Mouse (Mus musculus): ENCODE results near the gene Trrap. TPM values are rescaled to one million over a fixed set of nuclear protein-coding genes. Genes with fewer than 3 reads are reported as not detected.

Trrap gene
- polyA plus RNA-seq, 1 experiment from 2014 or later: 20.0 TPM

DNA sequence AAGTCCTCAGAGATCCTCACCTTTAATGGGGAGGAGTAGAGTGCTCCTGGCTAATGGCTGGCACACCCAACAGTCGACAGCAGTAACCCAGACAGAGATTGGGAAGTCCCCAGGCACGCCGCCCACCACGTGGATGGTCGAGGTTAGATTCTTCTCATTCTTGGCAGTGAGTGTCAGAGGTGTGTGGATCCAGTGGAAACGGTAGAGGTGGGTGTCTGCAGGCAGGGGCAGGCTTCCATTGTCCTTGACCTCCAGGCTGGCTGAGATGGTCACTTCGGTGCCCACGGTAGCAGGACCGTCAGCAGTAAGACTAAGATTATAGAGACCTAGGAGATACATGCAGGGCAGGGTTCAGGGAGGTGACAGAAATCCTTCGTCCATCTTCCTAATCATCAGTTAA lies 12.3 kb upstream of the Trrap start:
- ATAC-seq: no peak
- H3K9me3 ChIP-seq (ENCODE audit: control insufficient read depth): no peaks in the 10 kb centered on the region

GRCm38 (mm10) chr5:144757402-144757801 lies 10.1 kb upstream of the Trrap start:
- Histone ChIP-seq H3K27me3 (replicated peaks; ENCODE audit: control insufficient read depth, insufficient read depth, low read length) (peaks cover 8% of the 10 kb centered on the region), H3K4me3 (ENCODE audit: low read depth, low read length) (no peak overlapping the region), H3K9ac (ENCODE audit: low read depth, low read length) (no peak overlapping the region), H3K9me3 (ENCODE audit: control insufficient read depth) (no peaks in the 10 kb centered on the region), H3K4me2 (replicated peaks; ENCODE audit: low read depth) (no peak overlapping the region), H3K36me3 (ENCODE audit: control insufficient read depth, insufficient read depth) (no peaks in the 10 kb centered on the region), H3K27ac (ENCODE audit: low read depth, low read length) (no peak overlapping the region), H3K4me1 (replicated peaks; ENCODE audit: control insufficient read depth, insufficient read depth, low read length) (peaks cover 3% of the 10 kb centered on the region; the same call in 1 of the 2 replicates)
- 91% methylated on average over 9 of the region's 9 CpGs for WGBS
- TF ChIP-seq CTCF (IDR thresholded peaks at IDR 0.05; ENCODE audit: low read depth): no peak
- ATAC-seq: no peak

More for the DNA sequence above, 12.3 kb upstream of the Trrap start:
- Histone ChIP-seq H3K9ac (ENCODE audit: low read depth, low read length) (no peak overlapping the region), H3K4me1 (replicated peaks; ENCODE audit: control insufficient read depth, insufficient read depth, low read length) (peaks cover 4% of the 10 kb centered on the region; the same call in 1 of the 2 replicates), H3K4me2 (replicated peaks; ENCODE audit: low read depth) (no peak overlapping the region), H3K4me3 (ENCODE audit: low read depth, low read length) (no peak overlapping the region), H3K27me3 (replicated peaks; ENCODE audit: control insufficient read depth, insufficient read depth, low read length) (no peaks in the 10 kb centered on the region), H3K27ac (ENCODE audit: low read depth, low read length) (no peak overlapping the region), H3K36me3 (ENCODE audit: control insufficient read depth, insufficient read depth) (no peaks in the 10 kb centered on the region)
- WGBS: 42% methylated on average over 10 of the region's 10 CpGs
- no peak for TF ChIP-seq CTCF (IDR thresholded peaks at IDR 0.05; ENCODE audit: low read depth)

GRCm38 (mm10) chr5:144758422-144758821 lies 9.1 kb upstream of the Trrap start:
- no peaks in the 10 kb centered on the region for H3K4me1 ChIP-seq (replicated peaks; ENCODE audit: control insufficient read depth, insufficient read depth, low read length)
- H3K27ac ChIP-seq (ENCODE audit: low read depth, low read length): no peak overlapping the region
- TF ChIP-seq CTCF (IDR thresholded peaks at IDR 0.05; ENCODE audit: low read depth): no peak
- no peak overlapping the region for H3K4me2 ChIP-seq (replicated peaks; ENCODE audit: low read depth)
- ATAC-seq: no peak
- no peaks in the 10 kb centered on the region for H3K9me3 ChIP-seq (ENCODE audit: control insufficient read depth)
- H3K36me3 ChIP-seq (ENCODE audit: control insufficient read depth, insufficient read depth): no peaks in the 10 kb centered on the region
- H3K9ac ChIP-seq (ENCODE audit: low read depth, low read length): no peak overlapping the region
- 24% methylated on average over 8 of the region's 8 CpGs for WGBS
- H3K27me3 ChIP-seq (replicated peaks; ENCODE audit: control insufficient read depth, insufficient read depth, low read length): peaks cover 8% of the 10 kb centered on the region
- H3K4me3 ChIP-seq (ENCODE audit: low read depth, low read length): no peak overlapping the region

DNA sequence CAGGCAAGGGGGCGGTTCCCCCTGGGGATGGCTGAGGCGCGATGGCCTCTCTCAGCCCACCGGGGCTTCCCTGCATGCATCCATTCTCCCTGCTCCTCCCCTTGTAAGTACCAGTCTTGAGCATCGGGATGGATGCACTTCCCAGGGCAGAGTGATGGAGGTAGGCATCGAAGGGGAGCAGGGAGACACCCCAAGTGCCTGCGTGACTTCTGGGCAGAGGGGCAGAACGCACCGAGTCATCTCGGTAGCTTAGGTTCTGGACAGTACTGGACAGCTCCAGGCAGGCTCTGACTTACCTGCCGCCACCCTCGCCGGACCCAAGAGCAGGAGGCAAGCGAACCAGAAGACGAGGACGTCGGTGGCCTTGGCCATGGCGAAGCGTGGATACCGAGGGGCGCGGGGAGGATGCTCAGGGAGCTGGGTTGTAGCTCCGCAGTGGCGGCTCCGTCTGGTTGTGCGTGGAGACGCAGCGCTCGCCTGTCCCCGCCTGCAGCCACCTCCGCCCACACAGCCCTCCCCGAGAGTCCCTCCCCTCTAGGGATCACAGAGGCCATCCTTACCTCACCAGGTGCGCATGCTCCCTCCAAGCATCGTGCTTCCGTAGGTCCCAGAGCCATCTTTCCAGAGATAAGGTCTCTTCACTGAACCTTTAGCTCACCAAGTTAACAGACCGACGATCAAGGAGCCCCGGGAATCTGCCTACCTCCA lies 6.2 kb upstream of the Trrap start, which contains the start of gene Tmem130:
Gene Tmem130, minus strand, starts transcription at position 658 of the 708 bp plus-strand sequence.
- Histone ChIP-seq H3K9me3 (ENCODE audit: control insufficient read depth) (no peaks in the 10 kb centered on the region), H3K4me2 (replicated peaks; ENCODE audit: low read depth) (peak within 1 kb of the TSS; percentile 48), H3K4me1 (replicated peaks; ENCODE audit: control insufficient read depth, insufficient read depth, low read length) (no peaks in the 10 kb centered on the region), H3K4me3 (ENCODE audit: low read depth, low read length) (peak within 1 kb of the TSS; percentile 24; the same call in 1 of the 2 replicates), H3K36me3 (ENCODE audit: control insufficient read depth, insufficient read depth) (no peaks in the 10 kb centered on the region), H3K9ac (ENCODE audit: low read depth, low read length) (no peak within 1 kb of the TSS), H3K27me3 (replicated peaks; ENCODE audit: control insufficient read depth, insufficient read depth, low read length) (peaks cover 8% of the 10 kb centered on the region), H3K27ac (ENCODE audit: low read depth, low read length) (no peak within 1 kb of the TSS)
- WGBS: 3% methylated on average over 38 of the region's 38 CpGs
- TF ChIP-seq CTCF (IDR thresholded peaks at IDR 0.05; ENCODE audit: low read depth): 0 out of 2 replicates have a peak, but pooled peaks have one; percentile 22
- peak; percentile 77 for ATAC-seq

DNA sequence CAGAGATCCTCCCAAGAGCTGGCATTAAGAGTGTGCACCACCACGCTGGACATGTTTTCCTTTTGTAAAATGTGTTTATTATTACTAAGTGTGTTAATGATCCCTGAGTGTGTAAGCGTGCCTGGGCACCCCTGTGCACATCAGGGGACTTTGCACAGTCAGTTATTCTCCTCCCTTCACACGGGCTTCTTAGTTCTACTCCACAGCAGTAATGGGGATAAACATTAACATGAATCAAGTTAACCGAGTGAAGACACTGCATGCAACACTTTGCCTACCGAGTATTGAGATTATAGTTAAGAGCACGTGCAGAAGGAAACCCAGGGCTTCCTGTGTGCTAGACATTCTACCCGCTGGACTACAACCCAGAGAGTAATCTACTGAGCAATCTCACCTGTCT lies 1.5 kb upstream of the Trrap start:
- 0 out of 2 replicates have a peak, but pooled peaks cover 5% of the 10 kb centered on the region for H3K4me1 ChIP-seq (replicated peaks; ENCODE audit: control insufficient read depth, insufficient read depth, low read length)
- H3K27me3 ChIP-seq (replicated peaks; ENCODE audit: control insufficient read depth, insufficient read depth, low read length): peaks cover 3% of the 10 kb centered on the region
- no peak overlapping the region for H3K4me2 ChIP-seq (replicated peaks; ENCODE audit: low read depth)
- peaks cover 2% of the 10 kb centered on the region; the same call in 1 of the 2 replicates for H3K36me3 ChIP-seq (ENCODE audit: control insufficient read depth, insufficient read depth)
- 33% methylated on average over 7 of the region's 7 CpGs for WGBS
- H3K9ac ChIP-seq (ENCODE audit: low read depth, low read length): no peak overlapping the region
- H3K9me3 ChIP-seq (ENCODE audit: control insufficient read depth): no peaks in the 10 kb centered on the region
- no peak overlapping the region for H3K27ac ChIP-seq (ENCODE audit: low read depth, low read length)
- TF ChIP-seq CTCF (IDR thresholded peaks at IDR 0.05; ENCODE audit: low read depth): no peak
- no peak for ATAC-seq
- no peak overlapping the region for H3K4me3 ChIP-seq (ENCODE audit: low read depth, low read length)

GRCm38 (mm10) chr5:144766646-144767045 lies 886 bp upstream of the Trrap start:
- Histone ChIP-seq H3K9ac (ENCODE audit: low read depth, low read length) (no peak overlapping the region), H3K4me2 (replicated peaks; ENCODE audit: low read depth) (no peak overlapping the region), H3K4me3 (ENCODE audit: low read depth, low read length) (no peak overlapping the region), H3K27me3 (replicated peaks; ENCODE audit: control insufficient read depth, insufficient read depth, low read length) (no peaks in the 10 kb centered on the region; the same call in 1 of the 2 replicates), H3K9me3 (ENCODE audit: control insufficient read depth) (no peaks in the 10 kb centered on the region), H3K36me3 (ENCODE audit: control insufficient read depth, insufficient read depth) (peaks cover 8% of the 10 kb centered on the region), H3K27ac (ENCODE audit: low read depth, low read length) (no peak overlapping the region), H3K4me1 (replicated peaks; ENCODE audit: control insufficient read depth, insufficient read depth, low read length) (0 out of 2 replicates have a peak, but pooled peaks cover 5% of the 10 kb centered on the region)
- ATAC-seq: no peak
- 70% methylated on average over 11 of the region's 11 CpGs for WGBS
- TF ChIP-seq CTCF (IDR thresholded peaks at IDR 0.05; ENCODE audit: low read depth): no peak

Data from intestine, postnatal 0 days (tissue).